Mouse (Mus musculus) hindbrain, embryonic 16.5 days (tissue): ENCODE measurements around the gene Gm10142. TPM values are rescaled to one million over a fixed set of nuclear protein-coding genes. Genes with fewer than 3 reads are reported as not detected.
"Not testable (repeated sequence)": the region's sequence is repeated elsewhere in the genome, so short reads cannot be mapped to it uniquely, and the experiment has no call there.

ENCODE experiments used
- ATAC-seq: fragments of 200-750 bp; cut with Nextera tagmentation; 2 replicates; pipeline ENCODE4 v1.8.0; 2017; ENCODE audit warnings: moderate TSS enrichment, moderate library complexity
- H3K27ac ChIP-seq: fragments of 300-500 bp; sonication (generic); 2 replicates; pipeline ENCODE4 v1.5.1; 2014; ENCODE audit warnings: low read depth, mild to moderate bottlenecking, control low read depth, low read length, moderate library complexity
- H3K27me3 ChIP-seq: fragments of 300-500 bp; sonication (generic); replicated peaks from 2 replicates; pipeline ENCODE4 v1.6.1; 2014; ENCODE audit warnings: low read length; ENCODE audit not compliant: control insufficient read depth, insufficient read depth
- H3K36me3 ChIP-seq: fragments of 300-500 bp; sonication (generic); 2 replicates; pipeline ENCODE4 v1.6.1; 2014; ENCODE audit warnings: mild to moderate bottlenecking, low read length, moderate library complexity, mixed read lengths; ENCODE audit not compliant: control insufficient read depth, insufficient read depth
- H3K4me1 ChIP-seq: fragments of 300-500 bp; sonication (generic); 2 replicates; pipeline ENCODE4 v1.6.1; 2014; ENCODE audit warnings: low read depth, low read length; ENCODE audit not compliant: control insufficient read depth, insufficient read depth
- H3K4me2 ChIP-seq: fragments of 300-500 bp; sonication (generic); 2 replicates; pipeline ENCODE4 v1.6.1; 2014; ENCODE audit warnings: mild to moderate bottlenecking, low read length, control low read depth, moderate library complexity
- H3K4me3 ChIP-seq: fragments of 300-500 bp; sonication (generic); 2 replicates; pipeline ENCODE4 v1.5.1; 2014; ENCODE audit warnings: mild to moderate bottlenecking, low read length, control low read depth, moderate library complexity
- H3K9ac ChIP-seq: fragments of 300-500 bp; sonication (generic); 2 replicates; pipeline ENCODE4 v1.6.1; 2014; ENCODE audit warnings: low read depth, mild to moderate bottlenecking, control low read depth, low read length, moderate library complexity
- H3K9me3 ChIP-seq: fragments of 300-500 bp; sonication (generic); 2 replicates; pipeline ENCODE4 v1.6.1; 2014; ENCODE audit warnings: mild to moderate bottlenecking, low read length, moderate library complexity; ENCODE audit not compliant: control insufficient read depth
- WGBS: fragments of 180-500 bp; shearing (Covaris S2); extraction: QIAGEN DNeasy Blood & Tissue Kit; methylation state at CpG from one replicate; pipeline ENCODE4 v1.1.7; 2014; 5-methylcytosine and 5-hydroxymethylcytosine counted together
- polyA plus RNA-seq: library from polyadenylated mRNA; unstranded; fragments of >200 nt; fragmentation: Nextera tagmentation; extraction: Ambion mirVana; gene quantifications from 2 replicates; pipeline ENCODE4 v1.2.1, GENCODE M21; 2015

Gm10142 gene
- polyA plus RNA-seq, 1 experiment from 2014 or later: not detected

GRCm38 (mm10) chr10:77724855-77725254, 9.2 kb downstream of the Gm10142 start:
- no peak for ATAC-seq
- H3K9ac ChIP-seq: no peak overlapping the region
- no peaks in the 10 kb centered on the region for H3K4me1 ChIP-seq
- 77% methylated on average over 8 of the region's 8 CpGs for WGBS
- H3K27me3 ChIP-seq: no peaks in the 10 kb centered on the region; the same call in 1 of the 2 replicates
- no peak overlapping the region for H3K4me2 ChIP-seq
- no peak overlapping the region for H3K4me3 ChIP-seq
- no peak overlapping the region for H3K27ac ChIP-seq
- H3K36me3 ChIP-seq: no peaks in the 10 kb centered on the region
- no peaks in the 10 kb centered on the region for H3K9me3 ChIP-seq

DNA sequence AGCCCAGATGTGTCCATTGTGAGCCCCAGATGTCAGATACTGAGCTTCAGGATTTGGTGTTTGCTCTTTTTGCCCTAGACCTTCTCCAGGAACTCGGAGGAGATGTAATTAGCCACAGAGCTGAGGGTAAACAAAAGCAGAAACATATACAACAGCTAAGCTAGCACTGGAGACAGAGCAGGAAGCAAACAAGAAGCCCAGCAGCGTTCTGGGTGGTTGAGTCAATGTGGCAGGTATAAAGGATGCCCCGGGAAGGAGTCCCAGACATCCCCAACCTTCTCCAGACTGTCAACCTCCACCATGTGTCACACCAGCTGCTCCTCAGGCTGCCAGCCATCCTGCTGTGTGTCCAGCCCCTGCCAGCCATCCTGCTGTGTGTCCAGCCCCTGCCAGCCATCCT, 10.6 kb downstream of the Gm10142 start, which contains the start of gene Gm10100:
Gm10100 (plus strand) TSS at position 301 of the 400 bp plus-strand sequence.
- no peak for ATAC-seq
- no peak within 1 kb of the TSS for H3K4me2 ChIP-seq
- H3K27me3 ChIP-seq: no peaks in the 10 kb centered on the region; the same call in 1 of the 2 replicates
- 52% methylated on average over 3 of the region's 3 CpGs for WGBS
- H3K36me3 ChIP-seq: no peaks in the 10 kb centered on the region
- no peak within 1 kb of the TSS for H3K4me3 ChIP-seq
- H3K27ac ChIP-seq: no peak within 1 kb of the TSS
- no peak within 1 kb of the TSS for H3K9ac ChIP-seq
- no peaks in the 10 kb centered on the region for H3K9me3 ChIP-seq
- no peaks in the 10 kb centered on the region for H3K4me1 ChIP-seq

GRCm38 (mm10) chr10:77728280-77728679, 12.7 kb downstream of the Gm10142 start:
- WGBS: 62% methylated on average over 4 of the region's 4 CpGs

GRCm38 (mm10) chr10:77729241-77729640, 13.6 kb downstream of the Gm10142 start:
- no peaks in the 10 kb centered on the region for H3K9me3 ChIP-seq
- no peak overlapping the region for H3K4me2 ChIP-seq
- H3K9ac ChIP-seq: no peak overlapping the region
- WGBS: 44% methylated on average over 4 of the region's 4 CpGs
- ATAC-seq: no peak
- H3K27me3 ChIP-seq: no peaks in the 10 kb centered on the region; the same call in 1 of the 2 replicates
- no peak overlapping the region for H3K27ac ChIP-seq
- H3K4me3 ChIP-seq: no peak overlapping the region
- no peaks in the 10 kb centered on the region for H3K4me1 ChIP-seq
- no peaks in the 10 kb centered on the region for H3K36me3 ChIP-seq

More at GRCm38 (mm10) chr10:77728280-77728679, 12.7 kb downstream of the Gm10142 start:
- no peaks in the 10 kb centered on the region for H3K9me3 ChIP-seq
- H3K27ac ChIP-seq: no peak overlapping the region
- no peak overlapping the region for H3K4me2 ChIP-seq
- no peak overlapping the region for H3K4me3 ChIP-seq
- no peaks in the 10 kb centered on the region for H3K4me1 ChIP-seq
- H3K9ac ChIP-seq: no peak overlapping the region
- H3K36me3 ChIP-seq: no peaks in the 10 kb centered on the region
- no peaks in the 10 kb centered on the region; the same call in 1 of the 2 replicates for H3K27me3 ChIP-seq
- no peak for ATAC-seq

DNA sequence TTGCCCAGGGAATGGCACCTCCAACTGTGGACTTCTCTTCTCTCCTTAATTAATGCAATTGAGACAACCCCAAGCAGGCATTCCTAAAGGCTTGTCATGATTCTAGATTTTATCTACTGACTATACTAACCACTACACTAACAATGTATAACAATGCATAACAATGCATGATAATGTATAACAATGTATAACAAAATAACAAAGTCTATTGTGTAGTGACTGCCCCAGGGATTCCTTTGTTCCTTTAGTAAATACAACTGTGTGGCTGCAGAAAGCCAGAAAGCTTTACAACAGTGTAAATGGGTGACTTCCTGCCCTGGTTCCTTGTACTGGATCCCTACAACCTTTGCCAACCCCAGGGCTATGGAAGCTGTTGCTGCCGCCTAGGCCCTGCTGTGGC, 20.3 kb downstream of the Gm10142 start:
- Histone ChIP-seq H3K4me2 (no peak overlapping the region), H3K9ac (no peak overlapping the region), H3K4me1 (no peaks in the 10 kb centered on the region), H3K36me3 (no peaks in the 10 kb centered on the region), H3K4me3 (no peak overlapping the region), H3K9me3 (no peaks in the 10 kb centered on the region), H3K27ac (no peak overlapping the region), H3K27me3 (no peaks in the 10 kb centered on the region)
- 96% methylated on average over 1 of the region's 1 CpGs for WGBS
- ATAC-seq: no peak

GRCm38 (mm10) chr10:77738929-77739328, 23.3 kb downstream of the Gm10142 start:
- no peaks in the 10 kb centered on the region for H3K9me3 ChIP-seq
- no peak overlapping the region for H3K4me2 ChIP-seq
- no peaks in the 10 kb centered on the region for H3K36me3 ChIP-seq
- H3K4me1 ChIP-seq: no peaks in the 10 kb centered on the region
- 89% methylated on average over 4 of the region's 4 CpGs for WGBS
- no peak overlapping the region for H3K9ac ChIP-seq
- H3K4me3 ChIP-seq: no peak overlapping the region
- H3K27me3 ChIP-seq: no peaks in the 10 kb centered on the region
- ATAC-seq: no peak
- no peak overlapping the region for H3K27ac ChIP-seq

DNA sequence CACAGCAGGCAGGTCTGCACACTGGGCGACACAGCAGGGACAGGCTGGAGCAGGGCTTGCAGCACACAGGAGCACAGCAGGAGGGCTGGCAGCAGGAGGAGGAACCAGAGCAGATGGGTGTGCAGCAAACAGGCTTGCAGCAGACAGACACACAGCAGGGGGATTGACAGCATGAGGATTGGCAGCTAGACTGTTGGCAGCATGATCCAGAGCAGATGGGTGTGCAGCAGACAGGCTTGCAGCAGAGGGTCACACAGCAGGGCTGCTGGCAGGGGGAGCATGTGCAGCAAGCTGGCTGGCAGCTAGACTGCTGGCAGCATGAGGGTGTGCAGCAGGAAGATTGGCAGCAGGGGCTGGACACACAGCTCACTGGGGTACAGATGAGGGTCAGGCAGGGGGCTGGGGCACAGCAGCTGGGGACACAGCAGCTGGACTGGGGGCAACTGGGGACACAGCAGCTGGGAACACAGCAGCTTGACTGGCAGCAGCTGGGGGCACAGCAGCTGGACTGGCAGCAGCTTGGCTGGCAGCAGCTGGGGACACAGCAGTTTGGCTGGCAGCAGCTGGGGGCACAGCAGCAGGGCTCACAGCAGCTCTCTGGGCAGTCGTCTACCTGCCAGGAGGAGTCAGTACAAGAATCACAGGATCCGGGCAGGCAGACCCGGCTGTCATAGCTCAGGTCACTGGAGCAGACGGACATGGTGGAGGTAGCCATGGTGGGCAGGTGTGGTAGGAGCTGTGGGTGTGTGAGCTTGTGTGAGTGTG, 26.5 kb downstream of the Gm10142 start, which contains the start of gene Gm18596:
Gm18596 (minus strand) TSS at position 715 of the 765 bp plus-strand sequence.
- H3K9ac ChIP-seq, H3K36me3 ChIP-seq, H3K4me3 ChIP-seq, H3K27ac ChIP-seq, ATAC-seq, H3K27me3 ChIP-seq, H3K4me1 ChIP-seq, H3K9me3 ChIP-seq, H3K4me2 ChIP-seq: not testable (repeated sequence)
- 49% methylated on average over 5 of the region's 5 CpGs for WGBS

GRCm38 (mm10) chr10:77750686-77751085, 35.1 kb downstream of the Gm10142 start:
- not testable (repeated sequence) for ATAC-seq, H3K27me3 ChIP-seq, H3K27ac ChIP-seq, H3K36me3 ChIP-seq, H3K9me3 ChIP-seq, H3K4me3 ChIP-seq, H3K4me1 ChIP-seq, H3K4me2 ChIP-seq, H3K9ac ChIP-seq
- WGBS: 53% methylated on average over 1 of the region's 1 CpGs

GRCm38 (mm10) chr10:77751254-77751653, 35.6 kb downstream of the Gm10142 start, which contains the start of gene Gm9736:
Gene Gm9736 (minus strand): TSS chr10:77751354.
- H3K9ac ChIP-seq, ATAC-seq, H3K4me3 ChIP-seq, H3K36me3 ChIP-seq, H3K4me1 ChIP-seq, H3K27me3 ChIP-seq, H3K4me2 ChIP-seq, H3K27ac ChIP-seq, H3K9me3 ChIP-seq: not testable (repeated sequence)
- WGBS: 80% methylated on average over 1 of the region's 1 CpGs
